Mouse (Mus musculus): ENCODE measurements around the gene Crk. TPM values are rescaled to one million over a fixed set of nuclear protein-coding genes. Genes with fewer than 3 reads are reported as not detected.
A peak's percentile ranks its signal among the peaks of the same experiment; 100 is the strongest.

Gene Crk
- polyA plus RNA-seq, 1 experiment from 2014 or later, result 108 TPM

DNA sequence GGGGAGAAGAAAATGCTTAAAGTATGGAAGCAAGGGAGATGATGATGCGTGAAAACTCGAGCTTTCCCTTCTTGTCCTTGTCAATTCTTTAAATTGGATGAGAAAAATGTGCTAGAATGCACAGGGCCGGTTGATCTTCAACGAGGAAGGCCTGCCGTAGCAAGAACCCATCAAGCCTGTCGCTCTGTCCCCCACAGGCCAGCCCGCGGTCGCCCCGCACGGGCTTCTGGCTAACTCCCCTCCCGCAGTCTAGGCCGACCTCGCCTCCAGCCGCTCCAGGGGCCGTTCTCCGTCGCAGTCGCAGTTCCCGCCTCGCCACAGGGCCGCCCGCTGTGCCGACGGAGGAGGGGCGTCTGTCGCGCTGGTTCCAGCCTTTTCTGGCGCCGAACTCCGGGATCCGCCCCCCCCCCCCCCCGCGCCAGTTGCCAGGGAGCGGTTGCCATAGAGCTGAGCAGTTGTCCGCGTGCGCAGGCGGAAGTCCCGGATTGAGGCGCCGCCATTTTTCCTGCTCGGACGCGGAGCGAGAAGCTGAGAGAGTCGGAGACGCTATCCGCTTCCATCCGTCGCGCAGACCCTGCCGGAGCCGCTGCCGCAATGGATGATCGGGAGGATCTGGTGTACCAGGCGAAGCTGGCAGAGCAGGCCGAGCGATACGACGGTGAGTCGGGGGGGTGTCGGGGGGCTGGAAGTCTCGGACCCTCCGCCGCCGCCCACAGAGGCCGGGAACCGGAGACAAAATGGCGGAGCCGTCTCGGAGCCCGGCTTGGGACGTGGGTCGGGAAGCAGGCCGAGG is 53.6 kb downstream of the Crk start, which contains the start of gene Ywhae:
Gene Ywhae, plus strand, starts transcription at position 436 of the 793 bp plus-strand sequence.
- Histone ChIP-seq H3K9me3 (ENCODE audit: control insufficient read depth, low read length) (no peaks in the 10 kb centered on the region), H3K27me3 (ENCODE audit: control insufficient read depth, insufficient read depth, low read depth, low read length) (no peaks in the 10 kb centered on the region), H3K36me3 (ENCODE audit: control insufficient read depth, insufficient read depth, low read length) (no peaks in the 10 kb centered on the region), H3K27ac (ENCODE audit: low read length) (peak within 1 kb of the TSS; percentile 93), H3K4me3 (ENCODE audit: low read length) (peak within 1 kb of the TSS; percentile 89), H3K4me1 (replicated peaks; ENCODE audit: control insufficient read depth, insufficient read depth, low read length) (peaks cover 30% of the 10 kb centered on the region), H3K9ac (ENCODE audit: low read length) (peak within 1 kb of the TSS; percentile 100), H3K4me2 (ENCODE audit: low read depth, low read length) (peak within 1 kb of the TSS; percentile 88)
- peak; percentile 98 for ATAC-seq (ENCODE audit: low read depth)
- WGBS, result under 1% methylated on average over 71 of the region's 76 CpGs

- no peaks in the 10 kb centered on the region for H3K9me3 ChIP-seq (ENCODE audit: control insufficient read depth, low read length)
- peak; percentile 65 for ATAC-seq (ENCODE audit: low read depth)
- H3K27me3 ChIP-seq (ENCODE audit: control insufficient read depth, insufficient read depth, low read depth, low read length), result no peaks in the 10 kb centered on the region
- peak overlapping the region; percentile 89 for H3K4me3 ChIP-seq (ENCODE audit: low read length)
- peaks cover 4% of the 10 kb centered on the region; the same call in 1 of the 2 replicates for H3K36me3 ChIP-seq (ENCODE audit: control insufficient read depth, insufficient read depth, low read length)
- H3K9ac ChIP-seq (ENCODE audit: low read length), result peak overlapping the region; percentile 100
- H3K27ac ChIP-seq (ENCODE audit: low read length), result peak overlapping the region; percentile 93
- peak overlapping the region; percentile 76 for H3K4me2 ChIP-seq (ENCODE audit: low read depth, low read length)
- 0% methylated on average over 49 of the region's 52 CpGs for WGBS
- peaks cover 34% of the 10 kb centered on the region for H3K4me1 ChIP-seq (replicated peaks; ENCODE audit: control insufficient read depth, insufficient read depth, low read length)
Observed at GRCm38 (mm10) chr11:75733227-75733940, 54.3 kb downstream of the Crk start.

DNA sequence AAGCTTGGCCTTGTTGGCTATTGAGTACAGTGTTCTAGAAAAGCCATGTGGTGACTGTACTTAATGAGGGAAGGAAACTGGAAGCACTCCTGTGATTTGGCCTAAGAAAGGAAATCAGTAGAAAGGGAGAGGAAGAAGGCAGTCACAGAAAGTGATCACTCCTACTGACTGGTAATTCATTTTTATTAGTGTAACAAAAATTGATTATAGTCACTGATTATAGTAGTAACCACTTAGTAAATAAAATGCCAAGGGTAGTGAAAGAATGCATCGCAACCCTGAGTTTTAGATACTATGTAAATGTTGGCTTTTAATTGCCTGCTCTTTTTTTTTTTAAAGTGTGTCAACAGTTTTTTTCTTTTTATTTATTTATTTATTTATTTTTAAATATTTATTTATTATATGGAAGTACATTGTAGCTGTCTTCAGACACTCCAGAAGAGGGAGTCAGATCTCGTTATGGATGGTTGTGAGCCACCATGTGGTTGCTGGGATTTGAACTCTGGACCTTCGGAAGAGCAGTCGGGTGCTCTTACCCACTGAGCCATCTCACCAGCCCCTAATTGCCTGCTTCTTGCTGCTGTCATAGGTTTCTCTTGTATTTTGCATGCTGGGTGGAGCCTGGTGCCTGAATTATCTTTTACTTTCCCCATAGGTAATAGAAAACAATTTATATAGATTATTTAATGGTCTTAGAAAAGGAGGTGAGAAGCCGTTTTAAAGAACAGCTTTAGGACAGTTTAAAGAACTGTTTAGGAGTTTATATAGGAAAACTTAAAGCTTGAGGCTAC is 56.6 kb downstream of the Crk start:
- peak overlapping the region; percentile 89; the same call in 1 of the 2 replicates for H3K4me3 ChIP-seq (ENCODE audit: low read length)

DNA sequence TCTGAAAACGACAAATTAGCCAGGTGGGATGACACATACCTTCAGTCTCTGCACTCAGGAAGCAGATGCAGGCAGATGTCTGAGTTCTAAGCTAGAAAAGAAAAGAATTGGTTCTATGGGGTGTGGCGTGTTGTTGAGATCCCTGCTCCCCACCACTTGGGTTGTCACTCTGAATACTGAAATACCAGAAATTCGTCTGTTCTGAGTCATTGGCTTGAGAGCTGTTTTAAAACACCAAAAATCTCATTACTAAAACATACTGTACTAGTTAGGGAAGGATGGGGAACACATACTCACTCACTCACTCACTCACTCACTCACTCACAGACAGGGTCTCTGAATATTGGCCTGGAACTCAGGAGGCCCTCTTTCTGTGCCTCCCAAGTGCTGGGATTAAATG is 57.9 kb downstream of the Crk start:
- peaks cover 5% of the 10 kb centered on the region for H3K36me3 ChIP-seq (ENCODE audit: control insufficient read depth, insufficient read depth, low read length)
- no peaks in the 10 kb centered on the region for H3K9me3 ChIP-seq (ENCODE audit: control insufficient read depth, low read length)
- H3K27me3 ChIP-seq (ENCODE audit: control insufficient read depth, insufficient read depth, low read depth, low read length), result no peaks in the 10 kb centered on the region
- H3K4me3 ChIP-seq (ENCODE audit: low read length), result no peak overlapping the region
- no peak overlapping the region for H3K27ac ChIP-seq (ENCODE audit: low read length)
- peaks cover 48% of the 10 kb centered on the region for H3K4me1 ChIP-seq (replicated peaks; ENCODE audit: control insufficient read depth, insufficient read depth, low read length)
- H3K4me2 ChIP-seq (ENCODE audit: low read depth, low read length), result no peak overlapping the region; the same call in 1 of the 2 replicates
- WGBS, result 39% methylated on average over 3 of the region's 3 CpGs
- no peak overlapping the region; the same call in 1 of the 2 replicates for H3K9ac ChIP-seq (ENCODE audit: low read length)
- ATAC-seq (ENCODE audit: low read depth), result no peak

More for the DNA sequence above, 56.6 kb downstream of the Crk start:
- Histone ChIP-seq H3K36me3 (ENCODE audit: control insufficient read depth, insufficient read depth, low read length) (peaks cover 5% of the 10 kb centered on the region), H3K4me2 (ENCODE audit: low read depth, low read length) (peak overlapping the region; percentile 76), H3K27me3 (ENCODE audit: control insufficient read depth, insufficient read depth, low read depth, low read length) (no peaks in the 10 kb centered on the region), H3K9ac (ENCODE audit: low read length) (no peak overlapping the region), H3K9me3 (ENCODE audit: control insufficient read depth, low read length) (no peaks in the 10 kb centered on the region), H3K4me1 (replicated peaks; ENCODE audit: control insufficient read depth, insufficient read depth, low read length) (peaks cover 44% of the 10 kb centered on the region), H3K27ac (ENCODE audit: low read length) (no peak overlapping the region)
- WGBS, result 66% methylated on average over 5 of the region's 5 CpGs
- ATAC-seq (ENCODE audit: low read depth), result no peak

DNA sequence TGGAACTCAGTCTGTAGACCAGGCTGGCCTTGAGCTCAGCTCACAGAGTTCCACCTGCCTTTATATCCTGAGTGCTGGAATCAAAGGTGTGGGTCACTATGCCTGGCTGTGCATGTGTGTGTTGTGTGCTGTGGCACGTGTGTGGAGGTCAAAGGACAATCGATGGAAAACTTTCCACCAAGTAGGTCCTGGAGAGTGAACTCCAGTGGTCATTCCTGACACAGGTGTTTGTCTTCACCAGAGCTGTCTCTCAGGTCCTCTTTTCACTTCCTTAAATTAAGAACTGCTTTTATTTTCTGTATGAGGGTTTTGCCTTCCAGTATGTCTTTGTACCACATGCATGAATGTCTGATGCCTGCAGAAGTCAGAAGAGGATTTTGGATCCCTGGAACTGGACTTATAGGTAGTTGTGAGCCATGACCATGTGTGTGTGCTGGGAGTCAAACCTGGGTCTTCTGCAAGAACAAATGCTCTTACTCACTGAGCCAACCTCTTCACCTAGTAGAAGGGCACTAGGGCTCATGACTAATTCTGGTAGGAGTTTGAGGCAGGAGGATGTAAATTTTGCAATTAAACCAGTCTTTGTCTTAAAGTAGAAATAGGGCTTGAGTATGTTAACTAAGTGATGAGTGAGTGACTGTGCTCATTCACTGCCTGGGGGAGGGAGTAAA is 58.9 kb downstream of the Crk start:
- Histone ChIP-seq H3K4me2 (ENCODE audit: low read depth, low read length) (no peak overlapping the region), H3K4me1 (replicated peaks; ENCODE audit: control insufficient read depth, insufficient read depth, low read length) (peaks cover 43% of the 10 kb centered on the region), H3K9me3 (ENCODE audit: control insufficient read depth, low read length) (no peaks in the 10 kb centered on the region), H3K36me3 (ENCODE audit: control insufficient read depth, insufficient read depth, low read length) (peaks cover 5% of the 10 kb centered on the region), H3K27me3 (ENCODE audit: control insufficient read depth, insufficient read depth, low read depth, low read length) (no peaks in the 10 kb centered on the region), H3K9ac (ENCODE audit: low read length) (no peak overlapping the region), H3K27ac (ENCODE audit: low read length) (no peak overlapping the region), H3K4me3 (ENCODE audit: low read length) (no peak overlapping the region)
- ATAC-seq (ENCODE audit: low read depth), result no peak
- 69% methylated on average over 2 of the region's 2 CpGs for WGBS

- H3K4me1 ChIP-seq (replicated peaks; ENCODE audit: control insufficient read depth, insufficient read depth, low read length), result peaks cover 43% of the 10 kb centered on the region
- no peak overlapping the region for H3K27ac ChIP-seq (ENCODE audit: low read length)
- no peak for ATAC-seq (ENCODE audit: low read depth)
- peaks cover 5% of the 10 kb centered on the region for H3K36me3 ChIP-seq (ENCODE audit: control insufficient read depth, insufficient read depth, low read length)
- H3K27me3 ChIP-seq (ENCODE audit: control insufficient read depth, insufficient read depth, low read depth, low read length), result no peaks in the 10 kb centered on the region
- H3K9me3 ChIP-seq (ENCODE audit: control insufficient read depth, low read length), result no peaks in the 10 kb centered on the region
- no peak overlapping the region for H3K4me3 ChIP-seq (ENCODE audit: low read length)
- H3K4me2 ChIP-seq (ENCODE audit: low read depth, low read length), result no peak overlapping the region
- no peak overlapping the region for H3K9ac ChIP-seq (ENCODE audit: low read length)
- WGBS, result 92% methylated on average over 7 of the region's 7 CpGs
Observed at GRCm38 (mm10) chr11:75738477-75738821, 59.4 kb downstream of the Crk start.

GRCm38 (mm10) chr11:75740204-75740603 is 61.1 kb downstream of the Crk start:
- WGBS, result 45% methylated on average over 3 of the region's 3 CpGs

GRCm38 (mm10) chr11:75741615-75742014 is 62.6 kb downstream of the Crk start:
- H3K4me1 ChIP-seq (replicated peaks; ENCODE audit: control insufficient read depth, insufficient read depth, low read length), result peaks cover 33% of the 10 kb centered on the region
- H3K9me3 ChIP-seq (ENCODE audit: control insufficient read depth, low read length), result no peaks in the 10 kb centered on the region
- no peak overlapping the region for H3K4me3 ChIP-seq (ENCODE audit: low read length)
- ATAC-seq (ENCODE audit: low read depth), result no peak
- H3K4me2 ChIP-seq (ENCODE audit: low read depth, low read length), result no peak overlapping the region
- WGBS, result 67% methylated on average over 3 of the region's 3 CpGs
- no peaks in the 10 kb centered on the region for H3K27me3 ChIP-seq (ENCODE audit: control insufficient read depth, insufficient read depth, low read depth, low read length)
- H3K27ac ChIP-seq (ENCODE audit: low read length), result no peak overlapping the region
- H3K9ac ChIP-seq (ENCODE audit: low read length), result no peak overlapping the region
- peaks cover 5% of the 10 kb centered on the region for H3K36me3 ChIP-seq (ENCODE audit: control insufficient read depth, insufficient read depth, low read length)

More at GRCm38 (mm10) chr11:75740204-75740603, 61.1 kb downstream of the Crk start:
- H3K4me1 ChIP-seq (replicated peaks; ENCODE audit: control insufficient read depth, insufficient read depth, low read length), result peaks cover 36% of the 10 kb centered on the region
- ATAC-seq (ENCODE audit: low read depth), result no peak
- no peak overlapping the region for H3K4me3 ChIP-seq (ENCODE audit: low read length)
- no peak overlapping the region for H3K9ac ChIP-seq (ENCODE audit: low read length)
- H3K9me3 ChIP-seq (ENCODE audit: control insufficient read depth, low read length), result no peaks in the 10 kb centered on the region
- no peak overlapping the region for H3K27ac ChIP-seq (ENCODE audit: low read length)
- no peak overlapping the region for H3K4me2 ChIP-seq (ENCODE audit: low read depth, low read length)
- no peaks in the 10 kb centered on the region for H3K27me3 ChIP-seq (ENCODE audit: control insufficient read depth, insufficient read depth, low read depth, low read length)
- H3K36me3 ChIP-seq (ENCODE audit: control insufficient read depth, insufficient read depth, low read length), result peaks cover 5% of the 10 kb centered on the region

Measured in lung, embryonic 16.5 days (tissue).